Mouse (Mus musculus) testis, adult 2 months (tissue): ENCODE data around the gene H2afx. TPM values are rescaled to one million over a fixed set of nuclear protein-coding genes. Genes with fewer than 3 reads are reported as not detected.
"Not testable (repeated sequence)": the region's sequence is repeated elsewhere in the genome, so short reads cannot be mapped to it uniquely, and the experiment has no call there.

ENCODE experiments used
- H3K27ac ChIP-seq: fragments of 200-500 bp; 2 replicates; pipeline ENCODE4 v1.5.1; 2012; ENCODE audit warnings: low read depth, low read length; ENCODE audit not compliant: control insufficient read depth, insufficient read depth
- H3K27me3 ChIP-seq: fragments of 200-500 bp; 2 replicates; pipeline ENCODE4 v1.6.1; 2012; ENCODE audit warnings: mild to moderate bottlenecking, low read length, moderate library complexity; ENCODE audit not compliant: control insufficient read depth, insufficient read depth
- H3K36me3 ChIP-seq: fragments of 200-500 bp; 2 replicates; pipeline ENCODE4 v1.6.1; 2012; ENCODE audit warnings: mild to moderate bottlenecking, low read length; ENCODE audit not compliant: control insufficient read depth, insufficient read depth
- H3K4me1 ChIP-seq: fragments of 200-500 bp; 2 replicates; pipeline ENCODE4 v1.6.1; 2012; ENCODE audit warnings: low read length; ENCODE audit not compliant: control insufficient read depth, insufficient read depth
- H3K4me3 ChIP-seq: fragments of 200-500 bp; 2 replicates; pipeline ENCODE4 v1.5.1; 2012; ENCODE audit warnings: low read depth, mild to moderate bottlenecking, low read length, moderate library complexity, mixed read lengths; ENCODE audit not compliant: control insufficient read depth
- CTCF ChIP-seq: fragments of 200-500 bp; IDR thresholded peaks from 2 replicates; pipeline ENCODE4 v1.5.1; 2012; ENCODE audit warnings: low read depth, mild to moderate bottlenecking, inconsistent platforms, low read length, moderate library complexity; ENCODE audit not compliant: control insufficient read depth, insufficient read depth, insufficient replicate concordance
- POLR2A ChIP-seq: fragments of 200-500 bp; IDR thresholded peaks from 2 replicates; pipeline ENCODE4 v1.6.1; 2012; ENCODE audit warnings: low read depth, mild to moderate bottlenecking, inconsistent platforms, low read length, moderate library complexity; ENCODE audit not compliant: control insufficient read depth
- polyA plus RNA-seq: library from polyadenylated mRNA; depleted of rRNA; stranded (reverse); fragments of >200 nt; gene quantifications from 2 replicates; pipeline ENCODE4 v1.2.3, GENCODE M21; 2012

Gene H2afx
- polyA plus RNA-seq, 1 experiment: 107 TPM

DNA sequence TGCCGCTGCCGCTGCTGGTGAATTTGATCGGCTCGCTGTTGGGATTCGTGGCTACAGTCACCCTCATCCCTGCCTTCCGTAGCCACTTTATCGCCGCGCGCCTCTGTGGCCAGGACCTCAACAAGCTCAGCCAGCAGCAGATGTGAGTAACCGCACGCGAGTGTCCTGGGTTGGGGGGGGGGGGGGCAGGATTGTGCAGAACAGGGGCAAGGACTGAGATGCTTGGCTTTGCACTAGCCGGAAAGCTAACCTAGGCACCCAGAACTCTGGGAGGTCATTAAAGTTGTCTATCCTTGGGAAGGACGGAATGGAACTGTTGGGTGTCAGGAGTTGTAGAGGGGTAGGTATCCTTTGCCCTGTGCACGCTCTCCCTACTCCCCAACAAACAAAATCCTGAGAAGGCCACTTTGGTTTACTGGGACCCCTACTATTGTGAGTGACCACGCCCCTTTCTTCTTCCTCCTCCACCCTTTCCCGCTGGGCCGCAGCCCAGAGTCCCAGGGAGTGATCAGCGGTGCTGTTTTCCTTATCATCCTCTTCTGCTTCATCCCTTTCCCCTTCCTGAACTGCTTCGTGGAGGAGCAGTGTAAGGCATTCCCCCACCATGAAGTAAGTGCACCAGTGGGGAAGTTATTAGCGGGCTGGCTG is 7.3 kb upstream of the H2afx start:
- H3K27ac ChIP-seq: peak overlapping the region; percentile 90
- peaks cover 2% of the 10 kb centered on the region; the same call in 1 of the 2 replicates for H3K36me3 ChIP-seq
- H3K4me3 ChIP-seq: peak overlapping the region; percentile 95
- H3K4me1 ChIP-seq: peaks cover 19% of the 10 kb centered on the region
- H3K27me3 ChIP-seq: no peaks in the 10 kb centered on the region
- TF ChIP-seq POLR2A: no peak
- TF ChIP-seq CTCF: no peak

GRCm38 (mm10) chr9:44327926-44328325 is 6.6 kb upstream of the H2afx start:
- no peak overlapping the region for H3K4me3 ChIP-seq
- peaks cover 19% of the 10 kb centered on the region for H3K4me1 ChIP-seq
- peaks cover 2% of the 10 kb centered on the region for H3K36me3 ChIP-seq
- no peak overlapping the region for H3K27ac ChIP-seq
- H3K27me3 ChIP-seq: no peaks in the 10 kb centered on the region
- no peak for TF ChIP-seq POLR2A
- TF ChIP-seq CTCF: no peak

- H3K36me3 ChIP-seq: peaks cover 5% of the 10 kb centered on the region
- TF ChIP-seq POLR2A: no peak
- no peak for TF ChIP-seq CTCF
- no peak overlapping the region for H3K27ac ChIP-seq
- H3K4me3 ChIP-seq: no peak overlapping the region
- H3K4me1 ChIP-seq: peaks cover 21% of the 10 kb centered on the region
- H3K27me3 ChIP-seq: no peaks in the 10 kb centered on the region
These were observed 3.8 kb upstream of the H2afx start for GRCm38 (mm10) chr9:44330736-44331135.

DNA sequence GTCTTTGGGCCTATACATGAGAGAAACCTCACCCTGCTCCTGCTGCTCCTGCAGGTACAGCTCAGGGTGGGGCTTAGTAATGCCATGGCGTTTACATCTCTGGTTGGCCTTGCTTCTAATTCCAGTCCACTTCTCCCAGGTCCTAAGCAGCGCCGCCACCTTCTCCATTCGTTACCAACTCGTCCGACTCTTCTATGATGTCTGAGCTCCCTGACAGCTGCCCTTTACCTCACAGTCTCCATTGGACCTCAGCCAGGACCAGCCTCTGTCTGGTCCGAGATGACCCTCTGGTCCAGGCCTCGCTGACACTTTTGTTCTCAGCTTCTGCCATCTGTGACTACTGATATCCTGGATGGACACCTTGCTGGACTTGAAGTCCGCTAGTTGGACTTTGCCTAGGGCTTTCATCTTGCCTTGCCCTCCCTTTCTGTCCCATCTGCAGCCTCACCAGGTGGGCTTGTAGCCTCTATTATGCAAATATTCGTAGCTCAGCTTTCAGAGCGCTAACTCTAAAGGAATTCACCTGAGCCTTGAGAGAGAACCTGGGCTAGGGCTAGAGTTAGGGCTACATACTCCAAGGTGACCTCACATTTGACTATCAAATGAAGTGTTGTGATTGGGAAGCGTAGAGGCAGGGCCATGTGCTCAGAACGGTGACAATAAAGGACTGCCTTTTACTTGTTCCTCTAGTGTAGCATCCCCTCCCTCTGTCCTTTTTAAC is 1.4 kb upstream of the H2afx start:
- no peaks in the 10 kb centered on the region for H3K27me3 ChIP-seq
- no peak overlapping the region for H3K27ac ChIP-seq
- peaks cover 7% of the 10 kb centered on the region for H3K4me1 ChIP-seq
- TF ChIP-seq POLR2A: no peak
- no peak for TF ChIP-seq CTCF
- H3K36me3 ChIP-seq: peaks cover 7% of the 10 kb centered on the region
- peak overlapping the region; percentile 70 for H3K4me3 ChIP-seq

- H3K4me1 ChIP-seq: peaks cover 9% of the 10 kb centered on the region
- no peaks in the 10 kb centered on the region for H3K27me3 ChIP-seq
- TF ChIP-seq CTCF (0 out of 2 replicates have a peak, but pooled peaks have one; percentile 7), POLR2A (peak; percentile 47; the same call in 1 of the 2 replicates)
- peak overlapping the region; percentile 98 for H3K4me3 ChIP-seq
- peaks cover 7% of the 10 kb centered on the region for H3K36me3 ChIP-seq
- peak overlapping the region; percentile 98 for H3K27ac ChIP-seq
These were observed 1.0 kb downstream of the H2afx start for GRCm38 (mm10) chr9:44335331-44336092.

GRCm38 (mm10) chr9:44336093-44336406 is 1.6 kb downstream of the H2afx start:
- H3K27ac ChIP-seq: peak overlapping the region; percentile 98
- H3K36me3 ChIP-seq: peaks cover 7% of the 10 kb centered on the region
- peak overlapping the region; percentile 98 for H3K4me3 ChIP-seq
- TF ChIP-seq POLR2A: no peak
- TF ChIP-seq CTCF: no peak
- no peaks in the 10 kb centered on the region for H3K27me3 ChIP-seq
- peaks cover 9% of the 10 kb centered on the region for H3K4me1 ChIP-seq

DNA sequence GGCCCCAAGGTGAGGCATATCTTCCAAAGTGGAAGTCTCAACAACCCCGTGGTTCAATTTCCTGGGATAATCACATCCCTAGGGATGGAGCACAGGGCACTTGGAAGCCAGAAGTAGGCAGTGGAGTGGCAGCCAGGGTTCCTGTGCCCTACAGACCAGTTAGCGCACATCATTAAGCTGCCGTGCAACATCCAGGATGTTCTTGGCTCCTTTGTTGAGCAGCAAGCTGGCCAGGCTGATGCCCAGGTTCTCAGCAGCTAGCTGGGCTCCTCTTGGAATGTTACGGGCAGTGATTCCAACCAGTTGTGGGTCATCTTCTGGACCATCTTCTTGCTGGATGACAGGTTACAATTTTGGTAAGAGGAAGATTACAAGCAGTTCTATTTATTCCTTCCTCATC is 2.0 kb downstream of the H2afx start:
- peak overlapping the region; percentile 65 for H3K4me3 ChIP-seq
- not testable (repeated sequence) for H3K27me3 ChIP-seq, H3K36me3 ChIP-seq, H3K27ac ChIP-seq, H3K4me1 ChIP-seq
